Mouse (Mus musculus): ENCODE measurements around the gene Ccng1. TPM values are rescaled to one million over a fixed set of nuclear protein-coding genes. Genes with fewer than 3 reads are reported as not detected.
"Not testable (repeated sequence)": the region's sequence is repeated elsewhere in the genome, so short reads cannot be mapped to it uniquely, and the experiment has no call there.

Gene Ccng1
- polyA plus RNA-seq, 1 experiment from 2014 or later, result 16.9 TPM

DNA sequence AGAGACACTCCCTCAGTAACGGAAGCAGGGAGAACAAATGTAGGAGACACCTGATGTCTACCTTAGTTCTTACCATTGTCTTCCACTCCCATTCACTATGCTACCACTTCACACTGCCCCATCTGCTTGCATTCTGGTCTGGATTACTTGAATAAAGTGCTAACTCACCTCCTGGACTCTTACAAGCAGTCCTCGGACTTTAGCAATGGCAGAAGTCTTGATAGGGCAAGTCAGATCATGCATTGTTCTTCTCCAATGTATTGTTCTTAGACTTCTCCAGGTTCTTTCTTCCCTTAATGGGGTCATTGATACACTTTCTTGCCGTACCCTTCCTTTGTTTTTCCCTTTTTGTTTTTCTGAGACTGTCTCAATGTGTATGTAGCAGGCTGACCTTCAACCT, 17.7 kb downstream of the Ccng1 start:
- Histone ChIP-seq H3K9ac (ENCODE audit: low read depth, low read length) (no peak overlapping the region), H3K36me3 (ENCODE audit: control insufficient read depth, insufficient read depth) (peaks cover 26% of the 10 kb centered on the region), H3K27me3 (ENCODE audit: control insufficient read depth, insufficient read depth, low read depth, low read length) (no peaks in the 10 kb centered on the region), H3K9me3 (replicated peaks; ENCODE audit: control insufficient read depth, low read length) (no peaks in the 10 kb centered on the region), H3K4me2 (ENCODE audit: low read depth, low read length) (no peak overlapping the region), H3K27ac (ENCODE audit: low read length) (no peak overlapping the region), H3K4me3 (ENCODE audit: low read depth, low read length) (no peak overlapping the region), H3K4me1 (ENCODE audit: control insufficient read depth, low read depth, low read length) (peaks cover 5% of the 10 kb centered on the region)
- ATAC-seq (ENCODE audit: low read depth), result no peak
- whole genome bisulfite sequencing (ENCODE audit: insufficient replicate concordance), result 75% methylated on average over 3 of the region's 3 CpGs

DNA sequence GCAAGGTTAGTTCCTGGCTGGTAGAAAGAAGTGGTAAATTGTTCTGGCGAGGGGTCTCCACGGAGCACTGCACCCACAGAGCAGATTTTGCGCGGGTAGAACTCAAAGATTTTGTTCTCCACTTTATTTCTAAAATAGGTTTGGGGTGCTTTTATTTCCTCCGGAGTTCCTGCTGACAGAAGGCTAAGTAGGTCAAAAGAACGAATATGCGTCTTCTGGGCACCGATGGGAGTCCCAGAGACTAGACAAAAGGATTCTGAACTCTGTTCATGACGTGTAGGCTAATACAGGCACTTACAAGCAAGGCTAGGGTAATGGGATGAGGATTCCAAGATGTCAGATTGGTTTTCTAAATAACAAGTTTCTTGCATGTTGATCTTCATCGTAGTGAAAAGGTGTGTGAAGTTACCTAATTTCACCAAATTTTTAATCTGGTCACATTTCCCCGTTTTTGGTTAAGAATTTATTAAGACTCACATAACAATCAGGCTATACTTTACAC, 20.8 kb downstream of the Ccng1 start:
- no peaks in the 10 kb centered on the region for H3K27me3 ChIP-seq (ENCODE audit: control insufficient read depth, insufficient read depth, low read depth, low read length)
- H3K9ac ChIP-seq (ENCODE audit: low read depth, low read length), result peak overlapping the region; percentile 91
- peaks cover 16% of the 10 kb centered on the region for H3K36me3 ChIP-seq (ENCODE audit: control insufficient read depth, insufficient read depth)
- H3K4me2 ChIP-seq (ENCODE audit: low read depth, low read length), result peak overlapping the region; percentile 88
- H3K4me1 ChIP-seq (ENCODE audit: control insufficient read depth, low read depth, low read length), result peaks cover 14% of the 10 kb centered on the region
- H3K9me3 ChIP-seq (replicated peaks; ENCODE audit: control insufficient read depth, low read length), result no peaks in the 10 kb centered on the region
- H3K27ac ChIP-seq (ENCODE audit: low read length), result peak overlapping the region; percentile 82
- ATAC-seq (ENCODE audit: low read depth), result no peak
- H3K4me3 ChIP-seq (ENCODE audit: low read depth, low read length), result peak overlapping the region; percentile 97
- WGBS (ENCODE audit: insufficient replicate concordance), result 2% methylated on average over 11 of the region's 11 CpGs

DNA sequence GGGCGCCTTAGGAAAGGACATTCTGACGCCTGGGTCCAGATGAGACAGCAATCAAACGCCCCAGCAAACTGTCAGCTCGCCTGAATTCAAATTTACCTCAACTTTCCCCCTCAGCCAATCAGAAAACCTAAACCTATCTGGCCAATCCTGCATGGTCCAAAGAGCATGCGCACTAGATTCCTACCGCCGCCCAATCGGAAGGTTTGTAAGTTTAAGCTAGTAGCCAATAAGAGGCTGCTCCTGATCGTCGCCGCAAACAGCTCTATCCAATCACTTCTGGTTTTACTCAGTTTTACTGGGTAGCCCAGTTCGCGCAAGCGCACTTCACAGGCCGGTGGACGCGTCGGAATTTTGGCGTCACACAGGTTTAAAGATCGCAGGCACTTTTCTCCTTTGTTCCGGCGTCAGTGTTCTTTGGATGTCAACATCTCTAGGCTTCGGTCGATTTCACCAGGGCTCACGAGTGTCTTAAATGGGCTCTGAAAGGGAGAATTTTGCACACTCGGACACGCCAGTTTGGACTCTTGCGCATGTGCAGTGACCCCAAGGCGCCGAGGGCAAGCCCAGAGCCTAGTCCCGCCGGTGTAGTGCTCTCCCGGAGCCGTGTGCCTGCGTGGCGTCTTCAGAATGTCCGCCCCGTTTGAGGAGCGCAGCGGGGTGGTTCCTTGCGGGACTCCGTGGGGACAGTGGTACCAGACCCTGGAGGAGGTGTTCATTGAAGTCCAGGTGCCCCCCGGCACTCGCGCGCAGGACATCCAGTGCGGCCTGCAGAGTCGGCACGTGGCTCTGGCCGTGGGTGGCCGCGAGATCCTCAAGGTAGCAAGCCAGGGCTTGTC, 21.6 kb downstream of the Ccng1 start, which contains the start of the genes Hmmr and Nudcd2:
Hmmr (minus strand) TSS at position 84 of the 836 bp plus-strand sequence.
Nudcd2 (plus strand) TSS at position 329 of the 836 bp plus-strand sequence.
- H3K27ac ChIP-seq (ENCODE audit: low read length), result peak within 1 kb of the TSS; percentile 82
- ATAC-seq (ENCODE audit: low read depth), result peak; percentile 97
- H3K9ac ChIP-seq (ENCODE audit: low read depth, low read length), result peak within 1 kb of the TSS; percentile 91
- under 1% methylated on average over 52 of the region's 52 CpGs for WGBS (ENCODE audit: insufficient replicate concordance)
- peaks cover 14% of the 10 kb centered on the region for H3K4me1 ChIP-seq (ENCODE audit: control insufficient read depth, low read depth, low read length)
- no peaks in the 10 kb centered on the region for H3K9me3 ChIP-seq (replicated peaks; ENCODE audit: control insufficient read depth, low read length)
- peak within 1 kb of the TSS; percentile 97 for H3K4me3 ChIP-seq (ENCODE audit: low read depth, low read length)
- H3K4me2 ChIP-seq (ENCODE audit: low read depth, low read length), result peak within 1 kb of the TSS; percentile 88
- no peaks in the 10 kb centered on the region for H3K27me3 ChIP-seq (ENCODE audit: control insufficient read depth, insufficient read depth, low read depth, low read length)
- peaks cover 20% of the 10 kb centered on the region for H3K36me3 ChIP-seq (ENCODE audit: control insufficient read depth, insufficient read depth)

DNA sequence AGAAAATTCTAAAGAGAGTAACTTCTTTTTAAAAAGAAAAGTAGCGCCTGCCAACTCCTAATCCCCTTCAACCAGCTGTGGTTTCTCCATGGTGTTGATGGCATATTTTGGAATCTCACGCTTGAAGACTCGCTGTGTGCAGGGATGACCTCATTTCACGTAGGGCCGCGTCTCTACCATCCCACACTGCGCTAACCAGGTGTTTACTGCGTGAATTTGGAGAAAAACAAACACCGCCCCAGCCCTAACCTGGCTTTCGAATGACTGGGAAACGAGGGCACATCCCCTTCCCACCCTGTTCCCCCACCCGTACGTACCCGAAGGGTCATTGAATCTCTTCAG, 22.1 kb downstream of the Ccng1 start:
- H3K27me3 ChIP-seq (ENCODE audit: control insufficient read depth, insufficient read depth, low read depth, low read length), result no peaks in the 10 kb centered on the region
- peak overlapping the region; percentile 80 for H3K9ac ChIP-seq (ENCODE audit: low read depth, low read length)
- H3K27ac ChIP-seq (ENCODE audit: low read length), result peak overlapping the region; percentile 81
- H3K4me1 ChIP-seq (ENCODE audit: control insufficient read depth, low read depth, low read length), result peaks cover 14% of the 10 kb centered on the region
- peak overlapping the region; percentile 97 for H3K4me3 ChIP-seq (ENCODE audit: low read depth, low read length)
- peak overlapping the region; percentile 60 for H3K4me2 ChIP-seq (ENCODE audit: low read depth, low read length)
- no peaks in the 10 kb centered on the region for H3K9me3 ChIP-seq (replicated peaks; ENCODE audit: control insufficient read depth, low read length)
- WGBS (ENCODE audit: insufficient replicate concordance), result 1% methylated on average over 14 of the region's 14 CpGs
- H3K36me3 ChIP-seq (ENCODE audit: control insufficient read depth, insufficient read depth), result peaks cover 25% of the 10 kb centered on the region
- peak; percentile 47 for ATAC-seq (ENCODE audit: low read depth)

DNA sequence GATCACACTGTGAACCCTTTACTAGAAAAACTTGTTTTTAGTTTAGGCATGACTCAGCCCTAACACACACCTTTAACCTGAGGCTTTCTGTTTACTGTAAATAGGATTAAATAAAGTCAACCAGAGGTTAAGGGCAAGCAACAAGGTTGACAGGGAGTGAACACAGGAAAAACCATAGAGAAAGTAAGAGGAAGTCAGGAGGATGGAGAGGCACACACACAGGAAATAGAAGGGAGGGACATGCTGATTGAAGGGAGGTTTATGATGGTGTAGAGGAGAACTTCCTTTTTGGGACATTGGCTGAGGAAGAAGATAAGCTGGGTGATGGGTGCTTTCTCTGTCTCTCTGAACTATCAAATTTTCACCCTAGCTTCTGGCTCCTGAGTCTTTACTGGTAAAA, 36.8 kb downstream of the Ccng1 start:
- no peak overlapping the region for H3K27ac ChIP-seq (ENCODE audit: low read length)
- no peaks in the 10 kb centered on the region for H3K27me3 ChIP-seq (ENCODE audit: control insufficient read depth, insufficient read depth, low read depth, low read length)
- no peaks in the 10 kb centered on the region for H3K4me1 ChIP-seq (ENCODE audit: control insufficient read depth, low read depth, low read length)
- H3K36me3 ChIP-seq (ENCODE audit: control insufficient read depth, insufficient read depth), result peaks cover 90% of the 10 kb centered on the region
- no peak overlapping the region for H3K9ac ChIP-seq (ENCODE audit: low read depth, low read length)
- H3K4me2 ChIP-seq (ENCODE audit: low read depth, low read length), result no peak overlapping the region
- H3K9me3 ChIP-seq (replicated peaks; ENCODE audit: control insufficient read depth, low read length), result no peaks in the 10 kb centered on the region
- ATAC-seq (ENCODE audit: low read depth), result no peak
- no peak overlapping the region for H3K4me3 ChIP-seq (ENCODE audit: low read depth, low read length)

DNA sequence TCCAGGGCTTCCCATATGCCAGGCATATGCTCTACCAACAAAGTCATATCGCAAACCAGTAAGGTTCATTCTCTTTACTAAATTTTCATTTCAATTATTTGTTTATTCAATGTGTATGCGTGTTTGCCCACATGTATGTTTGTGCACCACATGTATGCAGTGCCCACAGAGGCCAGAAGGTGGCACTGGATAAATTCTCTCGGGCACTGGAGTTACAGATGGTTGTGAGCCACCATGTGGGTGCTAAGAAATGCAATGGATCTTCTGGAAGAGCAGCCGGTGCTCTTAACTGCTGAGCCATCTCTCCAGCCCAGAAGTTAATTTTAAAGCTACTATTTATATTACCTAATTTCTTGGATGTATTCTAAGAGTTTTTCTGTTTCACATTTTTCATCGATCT, 39.6 kb downstream of the Ccng1 start:
- H3K36me3 ChIP-seq (ENCODE audit: control insufficient read depth, insufficient read depth), result peaks cover 85% of the 10 kb centered on the region
- H3K4me1 ChIP-seq (ENCODE audit: control insufficient read depth, low read depth, low read length), result no peaks in the 10 kb centered on the region
- no peak for ATAC-seq (ENCODE audit: low read depth)
- no peak overlapping the region for H3K4me3 ChIP-seq (ENCODE audit: low read depth, low read length)
- WGBS (ENCODE audit: insufficient replicate concordance), result 86% methylated on average over 5 of the region's 5 CpGs
- H3K27me3 ChIP-seq (ENCODE audit: control insufficient read depth, insufficient read depth, low read depth, low read length), result no peaks in the 10 kb centered on the region
- no peak overlapping the region for H3K9ac ChIP-seq (ENCODE audit: low read depth, low read length)
- no peak overlapping the region for H3K4me2 ChIP-seq (ENCODE audit: low read depth, low read length)
- no peak overlapping the region for H3K27ac ChIP-seq (ENCODE audit: low read length)
- H3K9me3 ChIP-seq (replicated peaks; ENCODE audit: control insufficient read depth, low read length), result no peaks in the 10 kb centered on the region

DNA sequence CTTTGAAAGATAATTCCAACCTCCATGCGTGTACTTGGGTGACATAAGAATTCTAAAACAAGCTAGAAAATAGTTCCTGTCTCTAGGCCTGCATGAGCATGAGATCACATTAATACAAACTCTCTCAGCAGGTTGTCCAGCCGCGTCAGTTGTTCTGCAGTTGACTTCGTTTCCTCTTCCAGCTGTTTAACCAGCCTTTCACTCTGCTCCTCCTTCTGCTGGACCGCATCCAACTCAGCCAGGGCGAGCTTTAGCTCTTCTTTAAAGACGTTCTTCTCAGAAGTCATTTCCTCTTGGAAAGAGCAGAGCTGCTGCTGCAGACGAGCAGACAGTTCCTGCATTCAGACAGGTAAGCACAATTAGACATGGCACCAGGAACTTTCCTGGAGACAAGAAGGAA, 41.3 kb downstream of the Ccng1 start:
- ATAC-seq (ENCODE audit: low read depth), result no peak
- Histone ChIP-seq H3K4me2 (ENCODE audit: low read depth, low read length) (no peak overlapping the region), H3K9ac (ENCODE audit: low read depth, low read length) (no peak overlapping the region), H3K27me3 (ENCODE audit: control insufficient read depth, insufficient read depth, low read depth, low read length) (no peaks in the 10 kb centered on the region), H3K27ac (ENCODE audit: low read length) (no peak overlapping the region), H3K9me3 (replicated peaks; ENCODE audit: control insufficient read depth, low read length) (no peaks in the 10 kb centered on the region), H3K36me3 (ENCODE audit: control insufficient read depth, insufficient read depth) (peaks cover 88% of the 10 kb centered on the region), H3K4me1 (ENCODE audit: control insufficient read depth, low read depth, low read length) (no peaks in the 10 kb centered on the region), H3K4me3 (ENCODE audit: low read depth, low read length) (no peak overlapping the region)
- 82% methylated on average over 8 of the region's 8 CpGs for WGBS (ENCODE audit: insufficient replicate concordance)

DNA sequence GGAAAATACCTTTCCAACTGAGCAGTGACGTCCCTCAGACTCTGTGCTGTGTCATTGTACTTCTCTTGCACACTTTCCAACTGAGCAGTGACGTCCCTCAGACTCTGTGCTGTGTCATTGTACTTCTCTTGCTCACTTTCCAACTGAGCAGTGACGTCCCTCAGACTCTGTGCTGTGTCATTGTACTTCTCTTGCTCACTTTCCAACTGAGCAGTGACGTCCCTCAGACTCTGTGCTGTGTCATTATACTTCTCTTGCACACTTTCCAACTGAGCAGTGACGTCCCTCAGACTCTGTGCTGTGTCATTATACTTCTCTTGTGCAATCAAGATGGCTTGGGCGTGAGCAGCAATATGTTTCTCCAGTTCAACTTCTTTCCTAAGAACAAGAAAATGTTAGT, 45.2 kb downstream of the Ccng1 start:
- H3K4me3 ChIP-seq (ENCODE audit: low read depth, low read length); H3K27ac ChIP-seq (ENCODE audit: low read length); H3K27me3 ChIP-seq (ENCODE audit: control insufficient read depth, insufficient read depth, low read depth, low read length); H3K9me3 ChIP-seq (replicated peaks; ENCODE audit: control insufficient read depth, low read length); H3K9ac ChIP-seq (ENCODE audit: low read depth, low read length); ATAC-seq (ENCODE audit: low read depth); H3K4me2 ChIP-seq (ENCODE audit: low read depth, low read length); H3K4me1 ChIP-seq (ENCODE audit: control insufficient read depth, low read depth, low read length): not testable (repeated sequence)
- whole genome bisulfite sequencing (ENCODE audit: insufficient replicate concordance), result 82% methylated on average over 6 of the region's 6 CpGs
- peaks cover 84% of the 10 kb centered on the region for H3K36me3 ChIP-seq (ENCODE audit: control insufficient read depth, insufficient read depth)
